Mouse (Mus musculus): ENCODE results near the gene Popdc3.
"Not testable (repeated sequence)": the region's sequence is repeated elsewhere in the genome, so short reads cannot be mapped to it uniquely, and the experiment has no call there.

Gene Popdc3

GRCm38 (mm10) chr10:45320296-45320695 is 142.4 kb downstream of the Popdc3 start:
- no peak for DNase-seq

- DNase-seq = no peak
These were observed 146.3 kb downstream of the Popdc3 start for GRCm38 (mm10) chr10:45324159-45324558.

DNA sequence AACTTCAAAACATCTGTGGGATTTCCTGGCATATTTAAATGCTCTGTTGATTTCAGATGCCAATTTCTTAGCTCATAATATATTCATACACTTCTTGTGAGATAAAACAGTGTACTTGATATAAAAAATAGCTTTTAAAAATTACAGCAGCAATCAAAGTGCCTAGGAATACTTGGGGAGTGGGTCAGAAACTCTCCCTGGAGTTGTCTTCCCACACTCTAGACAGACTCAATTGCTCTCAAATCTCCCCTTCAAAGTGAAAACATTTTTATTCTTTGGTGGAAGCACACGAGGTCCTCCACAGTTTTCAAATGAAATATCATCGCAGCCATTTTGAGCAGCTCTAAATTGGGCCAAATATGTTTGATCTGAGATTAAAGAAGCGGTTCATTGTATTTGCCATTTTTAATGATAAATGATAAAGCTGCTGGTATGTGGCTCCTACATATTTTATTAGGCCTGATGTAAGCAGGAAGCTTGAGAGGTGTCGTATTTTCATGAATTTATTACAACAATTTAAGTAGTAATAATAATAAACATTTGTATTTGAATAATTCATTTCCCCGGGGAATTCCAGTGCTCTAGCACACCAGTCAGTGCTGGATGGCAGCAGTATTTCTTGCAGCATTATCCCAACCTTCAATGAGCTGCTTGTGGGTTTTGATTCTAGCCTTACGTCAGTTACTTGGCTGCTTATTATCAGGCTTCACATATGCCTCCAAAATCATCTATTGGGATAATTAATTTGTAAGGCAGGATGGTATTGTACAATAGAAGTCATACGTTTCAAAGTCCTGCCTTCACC is 150.5 kb downstream of the Popdc3 start:
- no peak for DNase-seq

GRCm38 (mm10) chr10:45334925-45335324 is 157.0 kb downstream of the Popdc3 start:
- no peak for DNase-seq

- no peak for DNase-seq
These were observed 157.8 kb downstream of the Popdc3 start, which contains the start of gene Bves for GRCm38 (mm10) chr10:45335434-45336422. Bves (plus strand) TSS chr10:45335772.

- DNase-seq = no peak
These were observed 161.2 kb downstream of the Popdc3 start for GRCm38 (mm10) chr10:45339106-45339505.

- DNase-seq = no peak
These were observed 166.5 kb downstream of the Popdc3 start for GRCm38 (mm10) chr10:45344381-45344780.

DNA sequence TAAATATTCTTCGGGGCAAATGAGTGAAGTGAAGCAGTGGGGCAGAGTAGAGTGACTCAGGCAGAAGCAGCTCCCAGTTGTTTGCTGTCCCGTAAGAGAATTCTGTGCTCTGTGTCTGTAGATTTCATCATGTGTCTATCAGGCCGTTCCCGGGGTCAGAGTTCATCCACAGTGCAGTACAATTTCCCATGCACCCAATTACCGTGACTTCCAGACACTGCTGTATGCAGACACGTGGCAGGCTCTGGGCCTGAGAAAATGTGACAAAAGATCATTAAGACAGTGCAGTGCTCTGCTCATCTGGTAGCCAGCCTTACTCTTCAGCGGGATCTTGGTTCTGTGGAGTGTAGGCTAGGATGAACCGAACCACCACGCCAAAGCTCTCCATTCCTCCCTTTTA is 167.3 kb downstream of the Popdc3 start:
- no peak for DNase-seq

DNA sequence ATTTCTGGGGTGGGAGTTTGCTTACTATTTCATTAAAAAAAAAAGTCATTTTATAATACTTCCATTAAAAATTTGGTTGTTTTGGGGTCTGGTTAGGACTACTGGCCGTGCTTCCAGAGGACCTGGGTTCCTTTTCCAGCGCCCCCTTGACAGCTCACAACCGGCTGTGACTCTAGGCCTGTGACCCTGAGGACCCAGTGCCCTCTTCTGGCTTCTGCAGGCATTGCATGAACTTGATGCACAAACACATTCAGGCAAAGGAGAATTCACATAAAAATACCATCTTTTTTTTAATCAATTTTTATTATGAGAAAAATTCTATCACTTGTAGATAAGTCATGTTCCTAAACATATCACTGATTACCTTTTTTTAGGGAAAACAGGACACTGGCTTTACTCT is 170.2 kb downstream of the Popdc3 start:
- not testable (repeated sequence) for DNase-seq

- DNase-seq = no peak
These were observed 178.2 kb downstream of the Popdc3 start for GRCm38 (mm10) chr10:45356091-45356490.

DNA sequence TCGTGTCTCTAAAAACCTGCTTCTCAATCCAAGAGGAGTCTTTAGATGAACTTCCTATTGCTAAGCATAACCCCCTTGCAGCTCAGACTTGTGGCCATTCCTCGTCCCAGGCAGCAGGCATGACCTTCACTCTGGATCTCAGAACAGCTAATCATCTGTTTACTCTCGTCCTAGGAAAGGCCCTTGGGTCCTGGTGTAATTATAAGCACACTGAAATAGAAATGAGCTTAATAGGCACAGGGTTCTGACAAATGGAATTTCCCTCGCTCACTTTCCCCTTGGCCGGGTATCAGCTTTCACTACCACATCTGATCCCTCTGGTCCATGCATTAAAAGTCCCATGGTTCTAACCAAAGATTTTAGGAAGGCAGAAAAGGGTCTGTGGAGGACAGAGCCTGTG is 185.5 kb downstream of the Popdc3 start:
- DNase-seq = no peak

DNA sequence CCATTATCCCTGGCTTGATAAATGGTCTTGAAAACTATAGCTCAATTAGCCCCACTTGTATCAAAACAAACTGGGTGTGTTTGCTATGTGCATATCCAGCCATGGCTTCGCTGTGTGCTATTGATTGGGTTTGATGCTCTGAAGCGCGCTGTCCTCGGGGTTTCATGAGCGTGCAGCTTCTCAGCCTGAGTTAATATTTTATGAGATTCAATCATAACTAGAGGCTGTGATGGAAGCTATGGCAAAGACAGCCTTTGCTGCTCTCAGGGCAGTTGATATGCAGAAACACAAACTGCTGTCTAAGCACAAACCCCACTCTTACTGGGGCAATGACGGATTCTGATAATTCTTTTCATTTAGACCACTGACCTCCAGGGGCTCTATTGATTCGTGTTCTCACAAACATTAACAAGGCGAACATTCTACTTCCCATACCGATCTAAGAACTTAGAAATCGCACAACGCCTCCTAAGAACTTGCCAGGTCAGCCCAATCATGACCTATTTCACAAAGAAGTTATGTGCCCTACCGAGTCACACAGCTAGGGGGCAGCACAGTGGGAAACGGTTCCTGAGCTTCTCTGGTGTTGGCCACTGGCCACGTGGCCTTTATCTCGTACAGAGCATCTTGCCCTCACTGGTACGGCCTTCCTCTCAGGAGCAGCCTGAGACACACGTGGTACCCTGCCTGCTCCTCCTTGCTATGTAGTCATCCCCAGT is 189.2 kb downstream of the Popdc3 start:
- no peak for DNase-seq

Measured in lung, adult 18-20 months (tissue).